24 mouse cellular contexts compared by ENCODE assay signal in genomic region chr12:4706175-4706574, GRCm38 (mm10). TPM values are rescaled to one million over a fixed set of nuclear protein-coding genes. Genes with fewer than 3 reads are reported as not detected.
DNase-seq lines count a peak whose midpoint lies in the region; ATAC-seq and TF ChIP-seq lines count a peak whose summit lies in the region.
"Had no signal": no experiment of that assay in that cellular context is flagged by ENCODE, and none has a peak within 500 bp of the region (broad histone marks: within the 10 kb centered on the region; RNA-seq: fewer than 3 reads in every experiment).

No protein-coding gene starts in this region.

- TF ChIP-seq CTCF in lung, embryonic 14.5 days (IDR thresholded peaks at IDR 0.05; ENCODE audit: low read depth): no peak
- no peak for TF ChIP-seq CTCF in lung, adult 2 months (IDR thresholded peaks at IDR 0.05; ENCODE audit: insufficient read depth, low read length)

- no peaks in the 10 kb centered on the region for H3K9me3 ChIP-seq in heart, embryonic 10.5 days
- H3K9me3 ChIP-seq in lung, embryonic 14.5 days (ENCODE audit: low read depth, low read length): no peaks in the 10 kb centered on the region
- no peaks in the 10 kb centered on the region for H3K9me3 ChIP-seq in lung, embryonic 16.5 days (ENCODE audit: control insufficient read depth, low read length)
- no peaks in the 10 kb centered on the region for H3K9me3 ChIP-seq in midbrain, embryonic 10.5 days (replicated peaks)
- no peaks in the 10 kb centered on the region for H3K9me3 ChIP-seq in midbrain, embryonic 11.5 days (ENCODE audit: control insufficient read depth, low read length)
- H3K9me3 ChIP-seq: embryonic facial prominence, embryonic 13.5 days; embryonic facial prominence, embryonic 15.5 days; forebrain, embryonic 10.5 days; forebrain, embryonic 12.5 days had no signal

- intact Hi-C loops in heart, postnatal 14 days (cut with DNase I): no loop called here

- no peak overlapping the region for H3K27ac ChIP-seq in heart, embryonic 10.5 days
- H3K27ac ChIP-seq in lung, embryonic 14.5 days (ENCODE audit: low read depth): 0 out of 2 replicates have a peak overlapping the region, but pooled peaks have one; percentile 33
- H3K27ac ChIP-seq in lung, embryonic 16.5 days (ENCODE audit: low read length): peak overlapping the region; percentile 84
- H3K27ac ChIP-seq in midbrain, embryonic 10.5 days (replicated peaks): no peak overlapping the region
- no peak overlapping the region for H3K27ac ChIP-seq in midbrain, embryonic 11.5 days (ENCODE audit: low read depth, low read length)
- H3K27ac ChIP-seq: embryonic facial prominence, embryonic 13.5 days; embryonic facial prominence, embryonic 15.5 days; forebrain, embryonic 10.5 days; forebrain, embryonic 12.5 days had no signal

- no peak overlapping the region for H3K4me2 ChIP-seq in lung, embryonic 14.5 days
- no peak overlapping the region for H3K4me2 ChIP-seq in lung, embryonic 16.5 days (ENCODE audit: low read depth, low read length)
- no peak overlapping the region for H3K4me2 ChIP-seq in midbrain, embryonic 11.5 days
- H3K4me2 ChIP-seq: embryonic facial prominence, embryonic 13.5 days; embryonic facial prominence, embryonic 15.5 days; forebrain, embryonic 12.5 days had no signal

- H3K36me3 ChIP-seq in heart, embryonic 10.5 days: peaks cover 56% of the 10 kb centered on the region
- H3K36me3 ChIP-seq in lung, embryonic 14.5 days (ENCODE audit: insufficient read depth): peaks cover 40% of the 10 kb centered on the region
- H3K36me3 ChIP-seq in lung, embryonic 16.5 days (ENCODE audit: control insufficient read depth, insufficient read depth, low read length): peaks cover 7% of the 10 kb centered on the region
- H3K36me3 ChIP-seq in midbrain, embryonic 10.5 days: peaks cover 15% of the 10 kb centered on the region
- peaks cover 3% of the 10 kb centered on the region; the same call in 1 of the 2 replicates for H3K36me3 ChIP-seq in midbrain, embryonic 11.5 days (ENCODE audit: control insufficient read depth, insufficient read depth, low read length)

- H3K27me3 ChIP-seq in heart, embryonic 10.5 days (ENCODE audit: insufficient read depth, poor library complexity, severe bottlenecking): no peaks in the 10 kb centered on the region
- no peaks in the 10 kb centered on the region for H3K27me3 ChIP-seq in lung, embryonic 14.5 days (ENCODE audit: insufficient read depth, low read length)
- no peaks in the 10 kb centered on the region for H3K27me3 ChIP-seq in lung, embryonic 16.5 days (ENCODE audit: control insufficient read depth, insufficient read depth, low read depth, low read length)
- H3K27me3 ChIP-seq in midbrain, embryonic 10.5 days (ENCODE audit: low read depth, poor library complexity, severe bottlenecking): no peaks in the 10 kb centered on the region
- H3K27me3 ChIP-seq in midbrain, embryonic 11.5 days (ENCODE audit: control insufficient read depth, insufficient read depth, low read length): no peaks in the 10 kb centered on the region
- H3K27me3 ChIP-seq: embryonic facial prominence, embryonic 13.5 days; embryonic facial prominence, embryonic 15.5 days; forebrain, embryonic 12.5 days had no signal

- TF ChIP-seq POLR2A in lung, adult 2 months (IDR thresholded peaks at IDR 0.05; ENCODE audit: borderline replicate concordance, extremely low read depth, low read depth, low read length): no peak

- H3K4me1 ChIP-seq in heart, embryonic 10.5 days: peaks cover 17% of the 10 kb centered on the region
- no peaks in the 10 kb centered on the region for H3K4me1 ChIP-seq in lung, embryonic 14.5 days (ENCODE audit: insufficient read depth)
- no peaks in the 10 kb centered on the region for H3K4me1 ChIP-seq in lung, adult 2 months (ENCODE audit: control insufficient read depth, insufficient read depth, low read length)
- H3K4me1 ChIP-seq in lung, embryonic 16.5 days (replicated peaks; ENCODE audit: control insufficient read depth, insufficient read depth, low read length): peaks cover 6% of the 10 kb centered on the region; the same call in 1 of the 2 replicates
- H3K4me1 ChIP-seq in midbrain, embryonic 10.5 days: no peaks in the 10 kb centered on the region
- H3K4me1 ChIP-seq in midbrain, embryonic 11.5 days (ENCODE audit: control insufficient read depth, insufficient read depth, low read length): no peaks in the 10 kb centered on the region
- H3K4me1 ChIP-seq: embryonic facial prominence, embryonic 13.5 days; embryonic facial prominence, embryonic 15.5 days; forebrain, embryonic 10.5 days; forebrain, embryonic 12.5 days had no signal

- ATAC-seq in lung, embryonic 14.5 days (ENCODE audit: insufficient read depth): no peak
- ATAC-seq in lung, embryonic 16.5 days (ENCODE audit: low read depth): no peak
- ATAC-seq in midbrain, embryonic 11.5 days (ENCODE audit: low FRiP score): no peak
- ATAC-seq: forebrain, embryonic 14.5 days had no signal

- H3K4me3 ChIP-seq in heart, embryonic 10.5 days: no peak overlapping the region
- no peak overlapping the region for H3K4me3 ChIP-seq in lung, embryonic 14.5 days (ENCODE audit: low read depth, low read length)
- no peak overlapping the region for H3K4me3 ChIP-seq in lung, adult 2 months (replicated peaks; ENCODE audit: extremely low read depth, low read depth, low read length)
- H3K4me3 ChIP-seq in lung, embryonic 16.5 days (ENCODE audit: low read length): no peak overlapping the region
- no peak overlapping the region for H3K4me3 ChIP-seq in midbrain, embryonic 10.5 days
- H3K4me3 ChIP-seq in midbrain, embryonic 11.5 days (ENCODE audit: low read depth, low read length): no peak overlapping the region
- H3K4me3 ChIP-seq: embryonic facial prominence, embryonic 13.5 days; embryonic facial prominence, embryonic 15.5 days; erythroblast, embryonic 14.5 days; forebrain, embryonic 10.5 days; forebrain, embryonic 12.5 days had no signal

- peak; percentile 54 for DNase-seq in heart, embryonic 10.5 days (ENCODE audit: low spot score)
- DNase-seq in heart, postnatal 14 days: no peak
- no peak for DNase-seq in lung, embryonic 14.5 days
- DNase-seq in lung, adult 2 months: no peak
- DNase-seq in lung, postnatal 10 days: no peak
- peak; percentile 9 for DNase-seq in midbrain, embryonic 10.5 days (ENCODE audit: low spot score)
- DNase-seq in midbrain, embryonic 11.5 days (ENCODE audit: low spot score, missing footprints): no peak
- DNase-seq: adrenal gland, adult 2 months; adrenal gland, postnatal 10 days; adrenal gland, postnatal 25 days; cerebellum, adult 11 months; cerebellum, adult 18-20 months; cerebellum, adult 8-10 months; cerebellum, adult 9-11 months; cerebellum, postnatal 14 days; cerebellum, postnatal 36 days; embryo, embryonic 11 days had no signal

- H3K9ac ChIP-seq in lung, embryonic 14.5 days: no peak overlapping the region
- H3K9ac ChIP-seq in lung, embryonic 16.5 days (ENCODE audit: low read length): no peak overlapping the region; the same call in 1 of the 2 replicates
- H3K9ac ChIP-seq in midbrain, embryonic 11.5 days (ENCODE audit: low read length): no peak overlapping the region
- H3K9ac ChIP-seq: embryonic facial prominence, embryonic 13.5 days; embryonic facial prominence, embryonic 15.5 days; forebrain, embryonic 12.5 days had no signal

- 82% methylated on average over 5 of the region's 5 CpGs for WGBS in heart, embryonic 10.5 days
- WGBS in lung, embryonic 14.5 days: 82% methylated on average over 5 of the region's 5 CpGs
- WGBS in lung, adult 2 months: 82% methylated on average over 5 of the region's 5 CpGs
- 83% methylated on average over 5 of the region's 5 CpGs for WGBS in lung, embryonic 16.5 days
- 97% methylated on average over 5 of the region's 5 CpGs for WGBS in midbrain, embryonic 10.5 days
- WGBS in midbrain, embryonic 11.5 days: 92% methylated on average over 5 of the region's 5 CpGs

RNA-seq across cellular contexts. Expression of gene Fam228a, which starts 32.1 kb away (rescaled TPM):
- polyA plus RNA-seq in heart, embryonic 10.5 days (2016; fragmentation: Nextera tagmentation; extraction: Ambion mirVana): 0.31 and 0.35 TPM in 2 replicates
- total RNA-seq in heart, postnatal 14 days (2021): under 1 TPM; 0.10 to 0.19 TPM
- polyA plus RNA-seq in lung, embryonic 14.5 days (2014; fragmentation: Nextera tagmentation; extraction: Ambion mirVana): 0.39 and 0.41 TPM in 2 replicates
- polyA plus RNA-seq in lung, adult 2 months (2012; rRNA removed): not detected in 2 replicates
- 0.13 and 0.34 TPM in 2 replicates for polyA plus RNA-seq in lung, embryonic 16.5 days (2015; fragmentation: Nextera tagmentation; extraction: Ambion mirVana)
- 0.20 and 0.35 TPM in 2 replicates for polyA plus RNA-seq in midbrain, embryonic 10.5 days (2016; fragmentation: Nextera tagmentation; extraction: Ambion mirVana)
- 0.19 and 0.41 TPM in 2 replicates for polyA plus RNA-seq in midbrain, embryonic 11.5 days (2014; fragmentation: Nextera tagmentation; extraction: Ambion mirVana)
- polyA plus RNA-seq: adrenal gland, adult 2 months; erythroblast, embryonic 14.5 days had no signal

Comparison
In these comparisons a context has a peak if more than half of its experiments do, and no peak if none do; other contexts are left out.
1. DNase-seq: peak in heart, embryonic 10.5 days (single experiment) and midbrain, embryonic 10.5 days (single experiment); none in heart, postnatal 14 days (0 of 2), lung, embryonic 14.5 days (single experiment), lung, adult 2 months (single experiment), lung, postnatal 10 days (single experiment) and midbrain, embryonic 11.5 days (single experiment).
2. H3K27ac ChIP-seq: peak in lung, embryonic 14.5 days (single experiment) and lung, embryonic 16.5 days (single experiment); none in heart, embryonic 10.5 days (single experiment), midbrain, embryonic 10.5 days (single experiment) and midbrain, embryonic 11.5 days (single experiment).